Mouse (Mus musculus) CH12.LX (cell line): ENCODE data around the gene Kit. TPM values are rescaled to one million over a fixed set of nuclear protein-coding genes. Genes with fewer than 3 reads are reported as not detected.

ENCODE experiments used
- DNase-seq: peaks from one replicate; pipeline ENCODE4 v3.0.0-alpha.2; 2013; ENCODE audit errors: extremely low read depth
- H3K27ac ChIP-seq: 2 replicates; pipeline ENCODE4 v1.5.1; 2012; ENCODE audit warnings: low read depth, mild to moderate bottlenecking, control low read depth, moderate library complexity; ENCODE audit not compliant: insufficient read depth
- H3K27me3 ChIP-seq: replicated peaks from 2 replicates; pipeline ENCODE3; 2012; ENCODE audit warnings: inconsistent platforms
- H3K36me3 ChIP-seq, 2 experiments: replicated peaks in 1 of 2; 2 replicates each; pipeline versions ENCODE3 to v1.6.1; 2012; ENCODE audit warnings: inconsistent platforms in 1 of 2, low read length in 1 of 2, mild to moderate bottlenecking in 1 of 2, mixed read lengths in 1 of 2, moderate library complexity in 1 of 2; ENCODE audit not compliant: control insufficient read depth in 1 of 2, insufficient read depth in 1 of 2
- H3K4me1 ChIP-seq, 2 experiments: 2 replicates each; pipeline ENCODE4 v1.6.1; 2012; ENCODE audit warnings: inconsistent platforms in 1 of 2, moderate library complexity in 1 of 2; ENCODE audit not compliant: insufficient read depth in 2 of 2, control insufficient read depth in 1 of 2
- H3K4me2 ChIP-seq: 2 replicates; pipeline ENCODE4 v1.6.1; 2012; ENCODE audit warnings: low read depth, mild to moderate bottlenecking, control low read depth; ENCODE audit not compliant: poor library complexity, insufficient read depth, severe bottlenecking
- H3K4me3 ChIP-seq, 3 experiments: fragments of 150-350 bp in 1 of 3; sonication (generic) in 1 of 3; replicated peaks in 1 of 3; 2 replicates each; pipeline versions ENCODE3 to v1.5.1; 2011 to 2012; ENCODE audit warnings: low read depth in 2 of 3, low read length in 2 of 3, mild to moderate bottlenecking in 2 of 3, moderate library complexity in 2 of 3, control low read depth in 1 of 3, improper control_type of control experiment in 1 of 3, inconsistent platforms in 1 of 3, mixed read lengths in 1 of 3; ENCODE audit not compliant: poor library complexity in 1 of 3
- H3K79me2 ChIP-seq: replicated peaks from 2 replicates; pipeline ENCODE4 v1.6.1; 2012; ENCODE audit warnings: mild to moderate bottlenecking, moderate library complexity; ENCODE audit not compliant: control insufficient read depth, poor library complexity, insufficient read depth, severe bottlenecking; ENCODE audit errors: extremely low read depth
- H3K9ac ChIP-seq: 2 replicates; pipeline ENCODE4 v1.6.1; 2012; ENCODE audit warnings: low read depth, mild to moderate bottlenecking, control low read depth, moderate library complexity; ENCODE audit not compliant: insufficient read depth
- H3K9me3 ChIP-seq: replicated peaks from 2 replicates; pipeline ENCODE3; 2012; ENCODE audit warnings: low read length, inconsistent platforms, mixed read lengths
- BHLHE40 ChIP-seq: IDR thresholded peaks from 2 replicates; pipeline ENCODE4 v1.6.1; 2011; ENCODE audit warnings: mild to moderate bottlenecking, low read depth, low read length, improper control_type of control experiment
- CHD1 ChIP-seq: IDR thresholded peaks from 2 replicates; pipeline ENCODE4 v1.6.1; 2012; ENCODE audit warnings: low read depth, low read length, improper control_type of control experiment, inconsistent platforms
- ELF1 ChIP-seq: IDR thresholded peaks from 2 replicates; pipeline ENCODE4 v1.6.1; 2014; ENCODE audit warnings: low read depth, mild to moderate bottlenecking, inconsistent platforms, low read length, improper control_type of control experiment
- EP300 ChIP-seq: IDR thresholded peaks from 2 replicates; pipeline ENCODE4 v1.6.1; 2011; ENCODE audit warnings: low read length, improper control_type of control experiment
- ETS1 ChIP-seq: conservative IDR thresholded peaks from 2 replicates; pipeline ENCODE4 v1.6.1; 2012; ENCODE audit warnings: low read depth, mild to moderate bottlenecking, inconsistent platforms, low read length, improper control_type of control experiment, moderate library complexity
- HCFC1 ChIP-seq: IDR thresholded peaks from 2 replicates; pipeline ENCODE4 v1.6.1; 2012; ENCODE audit warnings: low read depth, mild to moderate bottlenecking, inconsistent platforms, low read length, improper control_type of control experiment
- JUN ChIP-seq: IDR thresholded peaks from 2 replicates; pipeline ENCODE4 v1.6.1; 2011; ENCODE audit warnings: low read depth, mild to moderate bottlenecking, low read length, improper control_type of control experiment, moderate library complexity; ENCODE audit not compliant: insufficient read depth
- KAT2A ChIP-seq: IDR thresholded peaks from 2 replicates; pipeline ENCODE4 v1.6.1; 2012; ENCODE audit warnings: low read length, improper control_type of control experiment, inconsistent platforms; ENCODE audit not compliant: insufficient replicate concordance
- MAX ChIP-seq: IDR thresholded peaks from 2 replicates; pipeline ENCODE4 v1.6.1; 2011; ENCODE audit warnings: low read length, improper control_type of control experiment
- MXI1 ChIP-seq: IDR thresholded peaks from 2 replicates; pipeline ENCODE4 v1.6.1; 2011; ENCODE audit warnings: mild to moderate bottlenecking, low read depth, low read length, improper control_type of control experiment
- NELFE ChIP-seq: IDR thresholded peaks from 2 replicates; pipeline ENCODE4 v1.6.1; 2011; ENCODE audit warnings: low read depth, low read length, improper control_type of control experiment
- NRF1 ChIP-seq: IDR thresholded peaks from 2 replicates; pipeline ENCODE4 v1.6.1; 2014; ENCODE audit warnings: low read depth, mild to moderate bottlenecking, inconsistent platforms, low read length, improper control_type of control experiment, moderate library complexity
- PAX5 ChIP-seq: IDR thresholded peaks from 2 replicates; pipeline ENCODE4 v1.6.1; 2012; ENCODE audit warnings: low read length, inconsistent platforms, mixed read lengths
- RCOR1 ChIP-seq: conservative IDR thresholded peaks from 2 replicates; pipeline ENCODE4 v1.6.1; 2012; ENCODE audit warnings: low read depth, mild to moderate bottlenecking, inconsistent platforms, low read length, improper control_type of control experiment
- SIN3A ChIP-seq: IDR thresholded peaks from 2 replicates; pipeline ENCODE4 v1.6.1; 2012; ENCODE audit warnings: low read length, improper control_type of control experiment, inconsistent platforms
- TBP ChIP-seq: conservative IDR thresholded peaks from 2 replicates; pipeline ENCODE4 v1.6.1; 2011; ENCODE audit warnings: low read depth, low read length, improper control_type of control experiment
- UBTF ChIP-seq: IDR thresholded peaks from 2 replicates; pipeline ENCODE4 v1.6.1; 2012; ENCODE audit warnings: low read depth, mild to moderate bottlenecking, inconsistent platforms, low read length, improper control_type of control experiment, moderate library complexity
- USF1 ChIP-seq: IDR thresholded peaks from 2 replicates; pipeline ENCODE4 v1.6.1; 2014; ENCODE audit warnings: low read depth, mild to moderate bottlenecking, inconsistent platforms, low read length, improper control_type of control experiment
- USF2 ChIP-seq: conservative IDR thresholded peaks from 2 replicates; pipeline ENCODE4 v1.6.1; 2011; ENCODE audit warnings: low read depth, low read length, improper control_type of control experiment
- ZC3H11A ChIP-seq: IDR thresholded peaks from 2 replicates; pipeline ENCODE4 v1.6.1; 2012; ENCODE audit warnings: low read depth, mild to moderate bottlenecking, inconsistent platforms, low read length, improper control_type of control experiment
- ZKSCAN1 ChIP-seq: IDR thresholded peaks from 2 replicates; pipeline ENCODE4 v1.6.1; 2012; ENCODE audit warnings: low read depth, inconsistent platforms, low read length, improper control_type of control experiment, borderline replicate concordance
- ZNF384 ChIP-seq: IDR thresholded peaks from 2 replicates; pipeline ENCODE4 v1.6.1; 2012; ENCODE audit warnings: low read depth, low read length, improper control_type of control experiment, inconsistent platforms
- dilution Hi-C: fragments of 300-500 bp; cut with MboI; formaldehyde crosslinking; loops from 2 replicates; pipeline ENCODE4 v1.14.3; 2020; ENCODE audit warnings: low sequenced_read_pairs; ENCODE audit not compliant: extremely low pct_unique_long_range_greater_than_20kb, extremely low pct_ligation_motif_present
- in situ Hi-C: fragments of 300-500 bp; cut with MboI; formaldehyde crosslinking; loops from 3 replicates; pipeline ENCODE4 v1.14.3; 2019; ENCODE audit warnings: low sequenced_read_pairs, low pct_ligation_motif_present, low pct_unique_long_range_greater_than_20kb, mixed read lengths
- polyA plus RNA-seq: library from polyadenylated mRNA; unstranded; fragments of >175 nt; gene quantifications from 2 replicates; pipeline ENCODE4 v1.2.1, GENCODE M21; 2012; ENCODE audit warnings: low read depth; ENCODE audit not compliant: insufficient read length
- total RNA-seq, 2 experiments: library from RNA; depleted of rRNA; stranded (reverse); fragments of 300-350 nt in 1 of 2; fragments of >200 nt in 1 of 2; gene quantifications; 2 replicates each; pipeline ENCODE4 v1.2.3; 2012 to 2014

Gene Kit
- total and polyA plus RNA-seq, 3 experiments = 0.13 to 0.64 TPM; not detected in 1

DNA sequence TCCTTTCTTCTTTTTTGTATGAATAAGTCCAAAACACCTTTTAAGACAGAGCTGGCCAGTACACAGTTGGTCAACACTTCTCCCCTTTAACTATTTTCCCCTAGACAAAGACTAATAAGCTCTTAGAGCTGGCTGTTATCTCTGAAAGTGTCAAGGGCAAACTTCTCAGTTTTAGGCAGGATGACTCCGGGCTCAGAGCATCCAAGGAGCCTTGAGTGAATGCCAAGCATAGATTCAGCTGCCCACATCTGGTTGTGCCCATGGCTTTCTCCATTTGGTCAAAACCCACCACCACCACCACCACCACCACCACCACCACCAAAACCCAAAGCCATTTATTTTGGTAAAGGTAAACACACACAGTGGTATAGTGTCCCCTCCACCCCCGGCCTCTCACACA lies 13.5 kb upstream of the Kit start:
- dilution Hi-C loops (no loop called here), in situ Hi-C loops (no loop called here)
- Histone ChIP-seq H3K9me3 (peaks cover 2% of the 10 kb centered on the region), H3K9ac (no peak overlapping the region), H3K27me3 (no peaks in the 10 kb centered on the region), H3K4me2 (no peak overlapping the region), H3K4me1 (no peaks in the 10 kb centered on the region), H3K27ac (no peak overlapping the region), H3K4me3 (no peak overlapping the region), H3K36me3 (no peaks in the 10 kb centered on the region), H3K79me2 (no peaks in the 10 kb centered on the region)
- no peak for DNase-seq
- TF ChIP-seq MAX = no peak
- no peak for TF ChIP-seq KAT2A
- no peak for TF ChIP-seq HCFC1
- no peak for TF ChIP-seq JUN
- no peak for TF ChIP-seq ETS1
- no peak for TF ChIP-seq NELFE
- no peak for TF ChIP-seq ELF1
- TF ChIP-seq RCOR1 = no peak
- no peak for TF ChIP-seq PAX5
- no peak for TF ChIP-seq USF1
- TF ChIP-seq ZKSCAN1 = no peak
- no peak for TF ChIP-seq CHD1
- no peak for TF ChIP-seq MXI1

DNA sequence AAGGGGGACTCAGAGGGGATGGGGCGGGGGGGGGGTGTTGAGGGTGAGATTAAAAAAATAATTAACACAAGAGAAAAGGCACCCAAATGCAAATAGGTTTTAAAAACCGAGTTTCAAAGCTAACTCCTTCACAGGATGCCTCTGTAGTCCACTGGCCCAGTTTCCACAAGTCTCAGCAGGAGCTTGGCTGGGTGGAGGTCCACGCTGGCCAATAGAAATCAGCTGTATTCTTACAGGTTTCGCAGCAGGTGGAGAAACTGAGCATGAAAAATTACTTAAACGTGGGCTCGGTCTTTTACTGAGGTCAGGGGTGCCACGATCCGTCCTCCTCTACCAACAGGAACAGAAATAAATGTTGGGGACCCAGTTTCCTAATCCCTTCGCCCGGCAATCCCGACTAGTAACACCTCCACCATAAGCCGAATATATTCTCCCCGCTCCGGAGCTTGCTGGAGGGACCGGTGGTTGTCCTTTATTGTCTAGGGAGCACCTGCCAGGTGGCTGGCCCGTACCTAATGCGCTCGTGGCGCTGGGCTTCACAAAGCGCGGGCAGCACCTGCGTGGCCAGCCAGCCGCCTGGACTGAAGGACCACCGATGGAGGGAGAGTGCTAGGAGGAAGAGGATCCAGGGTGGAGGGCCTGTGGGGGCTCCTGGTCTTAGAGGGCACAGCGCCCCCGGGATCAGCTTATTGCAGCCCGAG lies 415 bp upstream of the Kit start:
- no peaks in the 10 kb centered on the region for H3K27me3 ChIP-seq
- peaks cover 0 to 7% of the 10 kb centered on the region in 2 experiments; a peak in 1 of 4 replicates for H3K4me1 ChIP-seq
- TF ChIP-seq JUN = no peak
- no peak for TF ChIP-seq USF2
- no peak for TF ChIP-seq CHD1
- TF ChIP-seq MAX = no peak
- no peak for TF ChIP-seq TBP
- no peak for TF ChIP-seq ZNF384
- no peak for TF ChIP-seq ELF1
- no peak for TF ChIP-seq ZC3H11A
- no peak for TF ChIP-seq HCFC1
- no peak for TF ChIP-seq PAX5
- TF ChIP-seq UBTF = no peak
- no peak for TF ChIP-seq NRF1
- TF ChIP-seq EP300 = no peak
- no peak for TF ChIP-seq ZKSCAN1
- no peak for TF ChIP-seq MXI1
- no peak for TF ChIP-seq KAT2A
- TF ChIP-seq SIN3A = no peak
- no peak for TF ChIP-seq BHLHE40
- TF ChIP-seq, all 38 proteins: peak for 0
- no peak for DNase-seq
- H3K9ac ChIP-seq = no peak overlapping the region
- in situ Hi-C loops (no loop called here), dilution Hi-C loops (no loop called here)
- H3K4me2 ChIP-seq = no peak overlapping the region
- no peaks in the 10 kb centered on the region for H3K36me3 ChIP-seq
- H3K27ac ChIP-seq = no peak overlapping the region
- no peak overlapping the region for H3K4me3 ChIP-seq
- H3K79me2 ChIP-seq = no peaks in the 10 kb centered on the region
- H3K9me3 ChIP-seq = peaks cover 26% of the 10 kb centered on the region
